Mouse (Mus musculus) lung, embryonic 16.5 days (tissue): Measurements from ENCODE around the gene Gm6217. TPM values are rescaled to one million over a fixed set of nuclear protein-coding genes. Genes with fewer than 3 reads are reported as not detected.
"Not testable (repeated sequence)": the region's sequence is repeated elsewhere in the genome, so short reads cannot be mapped to it uniquely, and the experiment has no call there.

Experiments
- ATAC-seq: fragments of 200-750 bp; cut with Nextera tagmentation; 2 replicates; pipeline ENCODE4 v1.8.0; 2017; ENCODE audit warnings: low read depth, mild to moderate bottlenecking, moderate library complexity
- H3K27ac ChIP-seq: fragments of 300-500 bp; sonication (generic); 2 replicates; pipeline ENCODE4 v1.5.1; 2014; ENCODE audit warnings: mild to moderate bottlenecking, control low read depth, low read length
- H3K27me3 ChIP-seq: fragments of 300-500 bp; sonication (generic); 2 replicates; pipeline ENCODE4 v1.6.1; 2014; ENCODE audit warnings: low read depth, low read length, mixed read lengths; ENCODE audit not compliant: control insufficient read depth, insufficient read depth
- H3K36me3 ChIP-seq: fragments of 300-500 bp; sonication (generic); 2 replicates; pipeline ENCODE4 v1.6.1; 2014; ENCODE audit warnings: low read length; ENCODE audit not compliant: control insufficient read depth, insufficient read depth
- H3K4me1 ChIP-seq: fragments of 300-500 bp; sonication (generic); replicated peaks from 2 replicates; pipeline ENCODE4 v1.6.1; 2014; ENCODE audit warnings: low read length, mixed read lengths; ENCODE audit not compliant: control insufficient read depth, insufficient read depth
- H3K4me2 ChIP-seq: fragments of 300-500 bp; sonication (generic); 2 replicates; pipeline ENCODE4 v1.6.1; 2014; ENCODE audit warnings: low read depth, low read length, control low read depth
- H3K4me3 ChIP-seq: fragments of 300-500 bp; sonication (generic); 2 replicates; pipeline ENCODE4 v1.5.1; 2014; ENCODE audit warnings: mild to moderate bottlenecking, low read length, control low read depth
- H3K9ac ChIP-seq: fragments of 300-500 bp; sonication (generic); 2 replicates; pipeline ENCODE4 v1.6.1; 2014; ENCODE audit warnings: low read length, control low read depth
- H3K9me3 ChIP-seq: fragments of 300-500 bp; sonication (generic); 2 replicates; pipeline ENCODE4 v1.6.1; 2016; ENCODE audit warnings: low read length; ENCODE audit not compliant: control insufficient read depth
- WGBS: fragments of 180-500 bp; shearing (Covaris S2); extraction: QIAGEN DNeasy Blood & Tissue Kit; methylation state at CpG from one replicate; pipeline ENCODE4 v1.1.7; 2014; 5-methylcytosine and 5-hydroxymethylcytosine counted together
- polyA plus RNA-seq: library from polyadenylated mRNA; unstranded; fragments of >200 nt; fragmentation: Nextera tagmentation; extraction: Ambion mirVana; gene quantifications from 2 replicates; pipeline ENCODE4 v1.2.1, GENCODE M21; 2015

Gene Gm6217
- polyA plus RNA-seq, 1 experiment from 2014 or later = not detected

DNA sequence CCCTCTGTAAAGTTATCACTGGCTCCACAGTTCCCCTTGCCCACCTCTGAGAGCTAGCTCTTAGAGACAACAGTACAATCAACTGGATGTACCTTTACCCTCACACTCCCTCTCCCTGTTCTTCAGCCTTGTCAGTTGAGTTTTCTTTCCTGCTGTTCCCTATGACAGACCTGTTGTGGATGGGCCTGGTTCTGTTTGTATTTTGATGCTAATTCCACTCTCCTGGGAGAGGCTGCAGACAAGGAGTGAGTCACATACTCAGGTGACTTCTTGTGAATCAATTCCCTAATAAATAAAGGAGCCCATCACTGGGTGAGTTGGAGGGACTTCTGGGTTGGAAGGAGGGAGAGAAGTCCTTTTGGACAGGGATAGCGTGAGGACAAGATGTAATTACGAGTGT is 17.4 kb upstream of the Gm6217 start:
- Histone ChIP-seq H3K4me1 (no peaks in the 10 kb centered on the region), H3K27me3 (no peaks in the 10 kb centered on the region), H3K9ac (no peak overlapping the region), H3K4me3 (no peak overlapping the region), H3K9me3 (no peaks in the 10 kb centered on the region), H3K27ac (no peak overlapping the region), H3K4me2 (no peak overlapping the region), H3K36me3 (no peaks in the 10 kb centered on the region)
- ATAC-seq = no peak
- WGBS = 83% methylated on average over 2 of the region's 2 CpGs

DNA sequence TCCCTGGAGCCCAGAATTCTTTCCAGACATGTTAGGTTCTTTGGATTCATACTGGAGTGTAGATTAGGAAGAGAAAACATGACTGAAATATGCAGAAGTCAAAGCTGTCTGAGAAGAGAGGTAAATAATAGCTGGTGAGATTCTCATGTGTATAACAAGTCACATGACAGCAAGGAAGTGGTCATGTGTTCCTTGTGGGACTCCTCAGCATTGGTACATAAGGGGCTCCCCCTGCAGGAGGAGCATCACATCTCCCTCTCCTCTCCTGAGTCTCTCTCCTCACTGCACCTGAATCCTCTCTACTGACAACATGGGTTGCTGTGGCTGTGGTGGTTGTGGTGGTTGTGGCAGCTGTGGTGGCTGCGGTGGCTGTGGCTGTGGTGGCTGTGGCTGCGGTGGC is 14.8 kb upstream of the Gm6217 start:
- not testable (repeated sequence) for H3K27ac ChIP-seq, H3K4me2 ChIP-seq, H3K9me3 ChIP-seq, ATAC-seq, H3K4me1 ChIP-seq, H3K9ac ChIP-seq, H3K4me3 ChIP-seq, H3K27me3 ChIP-seq, H3K36me3 ChIP-seq
- 93% methylated on average over 2 of the region's 2 CpGs for WGBS

DNA sequence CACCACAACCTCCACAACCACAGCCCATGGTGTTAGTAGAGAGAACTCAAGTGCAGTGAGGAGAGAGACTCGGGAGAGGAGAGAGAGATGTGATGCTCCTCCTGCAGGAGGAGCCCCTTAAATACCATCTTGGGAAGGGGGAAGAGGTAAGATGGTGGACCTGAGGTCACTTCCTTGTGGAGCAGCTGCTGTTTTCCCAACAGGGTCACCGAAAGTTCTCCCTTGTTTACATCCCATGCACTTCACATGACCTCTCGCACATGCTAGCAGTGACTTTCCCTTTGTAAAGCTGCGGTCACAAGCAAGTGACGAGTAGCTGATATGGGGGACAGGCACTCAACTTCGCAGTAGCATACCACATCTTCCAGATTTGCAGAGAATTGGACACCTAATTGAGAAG is 12.1 kb upstream of the Gm6217 start, which contains the start of gene A030003K21Rik:
Gene A030003K21Rik (minus strand): TSS at position 94 of the 400 bp plus-strand sequence.
- not testable (repeated sequence) for H3K27me3 ChIP-seq, ATAC-seq, H3K4me3 ChIP-seq, H3K36me3 ChIP-seq, H3K4me1 ChIP-seq, H3K9me3 ChIP-seq, H3K4me2 ChIP-seq, H3K9ac ChIP-seq
- H3K27ac ChIP-seq = peak within 1 kb of the TSS; percentile 7; the same call in 1 of the 2 replicates
- no CpG with 5 or more reads among the region's 6 CpGs for WGBS

DNA sequence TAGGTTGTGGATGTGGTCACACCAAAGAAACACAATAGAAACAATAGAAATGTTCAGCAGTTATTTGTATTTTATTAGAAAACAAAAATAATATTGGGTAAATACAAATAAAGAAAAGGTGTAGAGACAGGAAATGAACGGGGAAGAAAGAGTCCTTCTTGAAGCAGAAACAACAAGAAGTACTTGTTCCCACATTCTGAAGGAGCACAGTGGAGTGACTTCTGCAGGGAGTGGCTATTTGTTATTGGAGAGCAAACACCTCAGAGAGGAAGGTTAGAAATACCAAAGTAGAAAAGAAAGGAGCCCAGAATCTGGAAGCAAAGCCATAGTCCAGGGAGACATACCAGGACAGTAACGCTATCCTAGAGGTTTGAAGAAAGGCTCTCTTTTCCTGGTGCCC is 11.3 kb upstream of the Gm6217 start:
- peak; percentile 49; the same call in 1 of the 2 replicates for ATAC-seq
- not testable (repeated sequence) for H3K9me3 ChIP-seq, H3K4me1 ChIP-seq, H3K4me2 ChIP-seq, H3K9ac ChIP-seq, H3K4me3 ChIP-seq, H3K36me3 ChIP-seq, H3K27me3 ChIP-seq
- H3K27ac ChIP-seq = peak overlapping the region; percentile 7; the same call in 1 of the 2 replicates
- 59% methylated on average over 1 of the region's 2 CpGs for WGBS

GRCm38 (mm10) chr1:82938666-82939065 is 7.5 kb upstream of the Gm6217 start:
- Histone ChIP-seq H3K36me3 (no peaks in the 10 kb centered on the region), H3K27ac (no peak overlapping the region), H3K27me3 (no peaks in the 10 kb centered on the region), H3K9ac (no peak overlapping the region), H3K9me3 (no peaks in the 10 kb centered on the region; the same call in 1 of the 2 replicates), H3K4me1 (no peaks in the 10 kb centered on the region), H3K4me2 (no peak overlapping the region), H3K4me3 (no peak overlapping the region)
- WGBS = 95% methylated on average over 5 of the region's 5 CpGs
- no peak for ATAC-seq

DNA sequence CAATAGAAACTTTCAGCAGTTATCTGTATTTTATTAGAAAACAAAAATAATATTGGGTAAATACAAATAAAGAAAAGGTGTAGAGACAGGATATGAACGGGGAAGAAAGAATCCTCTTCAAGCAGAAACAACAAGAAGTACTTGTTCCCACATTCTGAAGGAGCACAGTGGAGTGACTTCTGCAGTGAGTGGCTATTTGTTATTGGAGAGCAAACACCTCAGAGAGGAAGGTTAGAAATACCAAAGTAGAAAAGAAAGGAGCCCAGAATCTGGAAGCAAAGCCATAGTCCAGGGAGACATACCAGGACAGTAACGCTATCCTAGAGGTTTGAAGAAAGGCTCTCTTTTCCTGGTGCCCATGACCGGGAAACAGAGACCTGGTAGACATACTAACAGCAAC is 641 bp downstream of the Gm6217 start:
- not testable (repeated sequence) for H3K27ac ChIP-seq, H3K36me3 ChIP-seq, H3K9me3 ChIP-seq, ATAC-seq, H3K4me2 ChIP-seq, H3K4me3 ChIP-seq, H3K9ac ChIP-seq, H3K4me1 ChIP-seq, H3K27me3 ChIP-seq
- 46% methylated on average over 1 of the region's 3 CpGs for WGBS

- H3K27me3 ChIP-seq = no peaks in the 10 kb centered on the region
- H3K9me3 ChIP-seq = no peaks in the 10 kb centered on the region
- ATAC-seq = no peak
- no peak within 1 kb of the TSS for H3K4me2 ChIP-seq
- 73% methylated on average over 6 of the region's 6 CpGs for WGBS
- H3K9ac ChIP-seq = no peak within 1 kb of the TSS
- H3K4me1 ChIP-seq = no peaks in the 10 kb centered on the region
- no peak within 1 kb of the TSS for H3K27ac ChIP-seq
- H3K36me3 ChIP-seq = no peaks in the 10 kb centered on the region
- no peak within 1 kb of the TSS for H3K4me3 ChIP-seq
Measured at GRCm38 (mm10) chr1:82924650-82925049, 6.5 kb downstream of the Gm6217 start, which contains the start of gene A030014E15Rik. Gene A030014E15Rik, plus strand, starts transcription at chr1:82924917.

GRCm38 (mm10) chr1:82913434-82913833 is 17.8 kb downstream of the Gm6217 start:
- not testable (repeated sequence) for H3K4me2 ChIP-seq, H3K9ac ChIP-seq, H3K9me3 ChIP-seq, H3K27me3 ChIP-seq, H3K4me1 ChIP-seq, H3K27ac ChIP-seq, ATAC-seq, H3K36me3 ChIP-seq, H3K4me3 ChIP-seq
- 94% methylated on average over 5 of the region's 5 CpGs for WGBS

GRCm38 (mm10) chr1:82913025-82913424 is 18.2 kb downstream of the Gm6217 start, which contains the start of gene A030005L19Rik:
Gene A030005L19Rik, plus strand, starts transcription at chr1:82913325.
- no peak within 1 kb of the TSS for H3K27ac ChIP-seq
- H3K4me3 ChIP-seq = no peak within 1 kb of the TSS
- 78% methylated on average over 3 of the region's 3 CpGs for WGBS
- ATAC-seq = no peak
- no peaks in the 10 kb centered on the region for H3K4me1 ChIP-seq
- no peak within 1 kb of the TSS for H3K4me2 ChIP-seq
- H3K36me3 ChIP-seq = no peaks in the 10 kb centered on the region
- H3K9me3 ChIP-seq = no peaks in the 10 kb centered on the region
- no peak within 1 kb of the TSS for H3K9ac ChIP-seq
- H3K27me3 ChIP-seq = no peaks in the 10 kb centered on the region

DNA sequence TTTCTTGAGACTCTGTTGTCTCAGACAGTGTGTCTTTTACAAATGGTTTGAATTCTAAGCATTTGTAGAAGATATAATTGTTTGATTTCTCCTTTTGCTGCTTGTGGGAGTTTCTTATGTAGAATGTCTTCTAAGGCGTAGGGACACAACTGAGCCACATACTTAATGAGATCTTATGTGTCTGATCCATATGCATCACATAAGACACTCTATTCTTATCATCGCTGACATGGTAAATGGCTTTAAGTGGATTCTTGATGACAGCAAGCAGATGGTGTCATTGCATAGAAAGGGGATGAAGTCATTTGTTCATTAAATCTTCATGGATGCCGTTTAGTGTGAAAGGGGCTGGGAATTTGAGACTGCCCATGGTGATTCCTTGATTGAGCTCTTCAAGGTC is 25.3 kb downstream of the Gm6217 start:
- ATAC-seq = no peak
- Histone ChIP-seq H3K36me3 (peaks cover 6% of the 10 kb centered on the region), H3K27ac (no peak overlapping the region), H3K27me3 (no peaks in the 10 kb centered on the region), H3K4me1 (no peaks in the 10 kb centered on the region), H3K4me3 (no peak overlapping the region), H3K9me3 (no peaks in the 10 kb centered on the region), H3K9ac (no peak overlapping the region), H3K4me2 (no peak overlapping the region)
- WGBS = 78% methylated on average over 3 of the region's 3 CpGs
